Mouse (Mus musculus) CH12.LX (cell line): ENCODE measurements around the gene Rsu1. TPM values are rescaled to one million over a fixed set of nuclear protein-coding genes. Genes with fewer than 3 reads are reported as not detected.

Experiments
- DNase-seq: peaks from one replicate; pipeline ENCODE4 v3.0.0-alpha.2; 2013; ENCODE audit errors: extremely low read depth
- H3K27ac ChIP-seq: 2 replicates; pipeline ENCODE4 v1.5.1; 2012; ENCODE audit warnings: low read depth, mild to moderate bottlenecking, control low read depth, moderate library complexity; ENCODE audit not compliant: insufficient read depth
- H3K27me3 ChIP-seq: replicated peaks from 2 replicates; pipeline ENCODE3; 2012; ENCODE audit warnings: inconsistent platforms
- H3K36me3 ChIP-seq, 2 experiments: replicated peaks in 1 of 2; 2 replicates each; pipeline versions ENCODE3 to v1.6.1; 2012; ENCODE audit warnings: inconsistent platforms in 1 of 2, low read length in 1 of 2, mild to moderate bottlenecking in 1 of 2, mixed read lengths in 1 of 2, moderate library complexity in 1 of 2; ENCODE audit not compliant: control insufficient read depth in 1 of 2, insufficient read depth in 1 of 2
- H3K4me1 ChIP-seq, 2 experiments: 2 replicates each; pipeline ENCODE4 v1.6.1; 2012; ENCODE audit warnings: inconsistent platforms in 1 of 2, moderate library complexity in 1 of 2; ENCODE audit not compliant: insufficient read depth in 2 of 2, control insufficient read depth in 1 of 2
- H3K4me2 ChIP-seq: 2 replicates; pipeline ENCODE4 v1.6.1; 2012; ENCODE audit warnings: low read depth, mild to moderate bottlenecking, control low read depth; ENCODE audit not compliant: poor library complexity, insufficient read depth, severe bottlenecking
- H3K4me3 ChIP-seq, 3 experiments: fragments of 150-350 bp in 1 of 3; sonication (generic) in 1 of 3; replicated peaks in 1 of 3; 2 replicates each; pipeline versions ENCODE3 to v1.5.1; 2011 to 2012; ENCODE audit warnings: low read depth in 2 of 3, low read length in 2 of 3, mild to moderate bottlenecking in 2 of 3, moderate library complexity in 2 of 3, control low read depth in 1 of 3, improper control_type of control experiment in 1 of 3, inconsistent platforms in 1 of 3, mixed read lengths in 1 of 3; ENCODE audit not compliant: poor library complexity in 1 of 3
- H3K79me2 ChIP-seq: replicated peaks from 2 replicates; pipeline ENCODE4 v1.6.1; 2012; ENCODE audit warnings: mild to moderate bottlenecking, moderate library complexity; ENCODE audit not compliant: control insufficient read depth, poor library complexity, insufficient read depth, severe bottlenecking; ENCODE audit errors: extremely low read depth
- H3K9ac ChIP-seq: 2 replicates; pipeline ENCODE4 v1.6.1; 2012; ENCODE audit warnings: low read depth, mild to moderate bottlenecking, control low read depth, moderate library complexity; ENCODE audit not compliant: insufficient read depth
- H3K9me3 ChIP-seq: replicated peaks from 2 replicates; pipeline ENCODE3; 2012; ENCODE audit warnings: low read length, inconsistent platforms, mixed read lengths
- BHLHE40 ChIP-seq: IDR thresholded peaks from 2 replicates; pipeline ENCODE4 v1.6.1; 2011; ENCODE audit warnings: mild to moderate bottlenecking, low read depth, low read length, improper control_type of control experiment
- CHD1 ChIP-seq: IDR thresholded peaks from 2 replicates; pipeline ENCODE4 v1.6.1; 2012; ENCODE audit warnings: low read depth, low read length, improper control_type of control experiment, inconsistent platforms
- CHD2 ChIP-seq: IDR thresholded peaks from 2 replicates; pipeline ENCODE4 v1.6.1; 2011; ENCODE audit warnings: low read length, improper control_type of control experiment
- CTCF ChIP-seq, 2 experiments: IDR thresholded peaks in 1 of 2; conservative IDR thresholded peaks in 1 of 2; 2 replicates each; pipeline ENCODE4 v1.5.1; 2011 to 2012; ENCODE audit warnings: low read depth in 2 of 2, low read length in 2 of 2, improper control_type of control experiment in 1 of 2, inconsistent platforms in 1 of 2, mild to moderate bottlenecking in 1 of 2, moderate library complexity in 1 of 2
- E2F4 ChIP-seq: IDR thresholded peaks from 2 replicates; pipeline ENCODE4 v1.6.1; 2011; ENCODE audit warnings: low read depth, low read length, improper control_type of control experiment; ENCODE audit not compliant: insufficient replicate concordance
- ELF1 ChIP-seq: IDR thresholded peaks from 2 replicates; pipeline ENCODE4 v1.6.1; 2014; ENCODE audit warnings: low read depth, mild to moderate bottlenecking, inconsistent platforms, low read length, improper control_type of control experiment
- EP300 ChIP-seq: IDR thresholded peaks from 2 replicates; pipeline ENCODE4 v1.6.1; 2011; ENCODE audit warnings: low read length, improper control_type of control experiment
- GABPA ChIP-seq: IDR thresholded peaks from 2 replicates; pipeline ENCODE4 v1.6.1; 2012; ENCODE audit warnings: low read depth, low read length, improper control_type of control experiment, inconsistent platforms; ENCODE audit not compliant: insufficient replicate concordance
- HCFC1 ChIP-seq: IDR thresholded peaks from 2 replicates; pipeline ENCODE4 v1.6.1; 2012; ENCODE audit warnings: low read depth, mild to moderate bottlenecking, inconsistent platforms, low read length, improper control_type of control experiment
- IRF4 ChIP-seq: IDR thresholded peaks from 2 replicates; pipeline ENCODE4 v1.6.1; 2014; ENCODE audit warnings: low read depth, mild to moderate bottlenecking, inconsistent platforms, low read length, improper control_type of control experiment
- JUN ChIP-seq: IDR thresholded peaks from 2 replicates; pipeline ENCODE4 v1.6.1; 2011; ENCODE audit warnings: low read depth, mild to moderate bottlenecking, low read length, improper control_type of control experiment, moderate library complexity; ENCODE audit not compliant: insufficient read depth
- JUND ChIP-seq: conservative IDR thresholded peaks from 2 replicates; pipeline ENCODE4 v1.6.1; 2011; ENCODE audit warnings: low read depth, low read length, improper control_type of control experiment
- KAT2A ChIP-seq: IDR thresholded peaks from 2 replicates; pipeline ENCODE4 v1.6.1; 2012; ENCODE audit warnings: low read length, improper control_type of control experiment, inconsistent platforms; ENCODE audit not compliant: insufficient replicate concordance
- MAFK ChIP-seq: IDR thresholded peaks from 2 replicates; pipeline ENCODE4 v1.6.1; 2011; ENCODE audit warnings: low read length, improper control_type of control experiment; ENCODE audit not compliant: insufficient replicate concordance
- MAX ChIP-seq: IDR thresholded peaks from 2 replicates; pipeline ENCODE4 v1.6.1; 2011; ENCODE audit warnings: low read length, improper control_type of control experiment
- MAZ ChIP-seq: IDR thresholded peaks from 2 replicates; pipeline ENCODE4 v1.6.1; 2012; ENCODE audit warnings: low read depth, mild to moderate bottlenecking, inconsistent platforms, low read length, improper control_type of control experiment, moderate library complexity
- MXI1 ChIP-seq: IDR thresholded peaks from 2 replicates; pipeline ENCODE4 v1.6.1; 2011; ENCODE audit warnings: mild to moderate bottlenecking, low read depth, low read length, improper control_type of control experiment
- MYC ChIP-seq: IDR thresholded peaks from 2 replicates; pipeline ENCODE4 v1.6.1; 2011; ENCODE audit warnings: low read depth, mild to moderate bottlenecking, improper control_type of control experiment, low read length
- NELFE ChIP-seq: IDR thresholded peaks from 2 replicates; pipeline ENCODE4 v1.6.1; 2011; ENCODE audit warnings: low read depth, low read length, improper control_type of control experiment
- NRF1 ChIP-seq: IDR thresholded peaks from 2 replicates; pipeline ENCODE4 v1.6.1; 2014; ENCODE audit warnings: low read depth, mild to moderate bottlenecking, inconsistent platforms, low read length, improper control_type of control experiment, moderate library complexity
- PAX5 ChIP-seq: IDR thresholded peaks from 2 replicates; pipeline ENCODE4 v1.6.1; 2012; ENCODE audit warnings: low read length, inconsistent platforms, mixed read lengths
- POLR2A ChIP-seq: IDR thresholded peaks from 2 replicates; pipeline ENCODE4 v1.6.1; 2011; ENCODE audit warnings: low read depth, mild to moderate bottlenecking, improper control_type of control experiment, low read length
- RAD21 ChIP-seq: IDR thresholded peaks from 2 replicates; pipeline ENCODE4 v1.6.1; 2011; ENCODE audit warnings: low read depth, mild to moderate bottlenecking, low read length, improper control_type of control experiment, moderate library complexity
- RCOR1 ChIP-seq: conservative IDR thresholded peaks from 2 replicates; pipeline ENCODE4 v1.6.1; 2012; ENCODE audit warnings: low read depth, mild to moderate bottlenecking, inconsistent platforms, low read length, improper control_type of control experiment
- SMC3 ChIP-seq: IDR thresholded peaks from 2 replicates; pipeline ENCODE4 v1.6.1; 2011; ENCODE audit warnings: low read depth, low read length, improper control_type of control experiment
- TBP ChIP-seq: conservative IDR thresholded peaks from 2 replicates; pipeline ENCODE4 v1.6.1; 2011; ENCODE audit warnings: low read depth, low read length, improper control_type of control experiment
- TCF12 ChIP-seq: IDR thresholded peaks from 2 replicates; pipeline ENCODE4 v1.6.1; 2014; ENCODE audit warnings: low read depth, mild to moderate bottlenecking, inconsistent platforms, low read length, improper control_type of control experiment
- UBTF ChIP-seq: IDR thresholded peaks from 2 replicates; pipeline ENCODE4 v1.6.1; 2012; ENCODE audit warnings: low read depth, mild to moderate bottlenecking, inconsistent platforms, low read length, improper control_type of control experiment, moderate library complexity
- USF1 ChIP-seq: IDR thresholded peaks from 2 replicates; pipeline ENCODE4 v1.6.1; 2014; ENCODE audit warnings: low read depth, mild to moderate bottlenecking, inconsistent platforms, low read length, improper control_type of control experiment
- USF2 ChIP-seq: conservative IDR thresholded peaks from 2 replicates; pipeline ENCODE4 v1.6.1; 2011; ENCODE audit warnings: low read depth, low read length, improper control_type of control experiment
- ZKSCAN1 ChIP-seq: IDR thresholded peaks from 2 replicates; pipeline ENCODE4 v1.6.1; 2012; ENCODE audit warnings: low read depth, inconsistent platforms, low read length, improper control_type of control experiment, borderline replicate concordance
- ZMIZ1 ChIP-seq: IDR thresholded peaks from 2 replicates; pipeline ENCODE4 v1.6.1; 2012; ENCODE audit warnings: low read depth, mild to moderate bottlenecking, inconsistent platforms, low read length, improper control_type of control experiment
- ZNF384 ChIP-seq: IDR thresholded peaks from 2 replicates; pipeline ENCODE4 v1.6.1; 2012; ENCODE audit warnings: low read depth, low read length, improper control_type of control experiment, inconsistent platforms
- dilution Hi-C: fragments of 300-500 bp; cut with MboI; formaldehyde crosslinking; loops from 2 replicates; pipeline ENCODE4 v1.14.3; 2020; ENCODE audit warnings: low sequenced_read_pairs; ENCODE audit not compliant: extremely low pct_unique_long_range_greater_than_20kb, extremely low pct_ligation_motif_present
- in situ Hi-C: fragments of 300-500 bp; cut with MboI; formaldehyde crosslinking; loops from 3 replicates; pipeline ENCODE4 v1.14.3; 2019; ENCODE audit warnings: low sequenced_read_pairs, low pct_ligation_motif_present, low pct_unique_long_range_greater_than_20kb, mixed read lengths
- polyA plus RNA-seq: library from polyadenylated mRNA; unstranded; fragments of >175 nt; gene quantifications from 2 replicates; pipeline ENCODE4 v1.2.1, GENCODE M21; 2012; ENCODE audit warnings: low read depth; ENCODE audit not compliant: insufficient read length
- total RNA-seq, 2 experiments: library from RNA; depleted of rRNA; stranded (reverse); fragments of 300-350 nt in 1 of 2; fragments of >200 nt in 1 of 2; gene quantifications; 2 replicates each; pipeline ENCODE4 v1.2.3; 2012 to 2014

Rsu1 gene
- total and polyA plus RNA-seq, 3 experiments: 29.5 to 108 (median 86.4) TPM

- TF ChIP-seq PAX5 (no peak), GABPA (no peak), MAZ (0 out of 2 replicates have a peak, but pooled peaks have one; percentile 57), CHD1 (peak; percentile 93), ELF1 (peak; percentile 19; the same call in 1 of the 2 replicates), BHLHE40 (peak; percentile 4; the same call in 1 of the 2 replicates), IRF4 (peak; percentile 94)
These were observed 101.9 kb downstream of the Rsu1 start (continued) for GRCm38 (mm10) chr2:13169158-13169890.

DNA sequence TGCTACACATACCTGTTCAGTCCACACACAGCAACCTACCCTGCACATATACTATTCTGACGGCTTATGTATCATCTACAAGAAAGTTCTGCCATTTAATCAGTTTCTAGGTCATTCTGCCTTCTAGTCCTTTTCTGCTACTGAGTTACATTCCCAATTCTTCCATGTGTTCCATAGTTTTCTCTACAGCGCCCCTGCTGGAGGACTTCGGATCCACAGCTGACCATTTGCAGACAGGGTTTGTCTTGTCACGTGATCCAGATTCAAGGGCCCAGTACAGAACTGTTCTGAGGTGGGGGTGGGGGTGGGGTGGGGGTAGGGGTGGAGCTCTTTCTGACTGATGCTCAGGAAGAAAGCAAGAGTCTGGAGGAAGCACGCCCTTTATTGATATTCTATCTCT lies 102.5 kb downstream of the Rsu1 start:
- H3K4me3 ChIP-seq: peak overlapping the region; percentile 44 to 54 (median 48)
- TF ChIP-seq ZMIZ1 (no peak), JUND (no peak), USF2 (peak; percentile 79), ELF1 (no peak), NELFE (no peak), KAT2A (no peak), MYC (peak; percentile 69; the same call in 1 of the 2 replicates), JUN (no peak), HCFC1 (no peak), BHLHE40 (peak; percentile 74), RCOR1 (no peak), MAZ (no peak), E2F4 (no peak), MXI1 (no peak), IRF4 (no peak), ZNF384 (no peak), CTCF (conservative IDR thresholded peaks at IDR 0.05 in 1 of 2, IDR thresholded peaks at IDR 0.05 in 1 of 2; ENCODE audit: low read depth in 2 of 2, low read length in 2 of 2) (peak; percentile 31 to 68; a peak in 2 of 4 replicates), SMC3 (peak; percentile 10; the same call in 1 of the 2 replicates), POLR2A (no peak), GABPA (no peak), PAX5 (no peak), CHD1 (no peak), CHD2 (no peak), TCF12 (no peak), USF1 (peak; percentile 79), TBP (no peak), UBTF (no peak), EP300 (no peak), RAD21 (peak; percentile 23), MAFK (no peak), NRF1 (no peak), ZKSCAN1 (no peak), MAX (no peak; the same call in 1 of the 2 replicates)
- DNase-seq: peak; percentile 91
- in situ Hi-C loops (no loop called here), dilution Hi-C loops (no loop called here)
- peak overlapping the region; percentile 12; the same call in 1 of the 2 replicates for H3K9ac ChIP-seq
- peaks cover 5 to 40% of the 10 kb centered on the region in 2 experiments for H3K36me3 ChIP-seq
- peak overlapping the region; percentile 83; the same call in 1 of the 2 replicates for H3K27ac ChIP-seq
- H3K27me3 ChIP-seq: no peaks in the 10 kb centered on the region
- peaks cover 9% of the 10 kb centered on the region for H3K9me3 ChIP-seq
- H3K79me2 ChIP-seq: no peaks in the 10 kb centered on the region; the same call in 1 of the 2 replicates
- peak overlapping the region; percentile 92 for H3K4me2 ChIP-seq
- H3K4me1 ChIP-seq: peaks cover 11 to 57% of the 10 kb centered on the region in 2 experiments
